Mouse (Mus musculus) hindbrain, embryonic 12.5 days (tissue): Measurements from ENCODE around the gene Pdcd7. TPM values are rescaled to one million over a fixed set of nuclear protein-coding genes. Genes with fewer than 3 reads are reported as not detected.

ENCODE experiments used
- ATAC-seq: fragments of 200-750 bp; cut with Nextera tagmentation; 2 replicates; pipeline ENCODE4 v1.8.0; 2017; ENCODE audit warnings: moderate TSS enrichment; ENCODE audit not compliant: low FRiP score
- H3K27ac ChIP-seq: fragments of 300-500 bp; sonication (generic); 2 replicates; pipeline ENCODE4 v1.5.1; 2016; ENCODE audit warnings: mild to moderate bottlenecking
- H3K27me3 ChIP-seq: fragments of 300-500 bp; sonication (generic); 2 replicates; pipeline ENCODE4 v1.6.1; 2016; ENCODE audit warnings: mild to moderate bottlenecking
- H3K36me3 ChIP-seq: fragments of 300-500 bp; sonication (generic); 2 replicates; pipeline ENCODE4 v1.6.1; 2016; ENCODE audit warnings: mild to moderate bottlenecking
- H3K4me1 ChIP-seq: fragments of 300-500 bp; sonication (generic); 2 replicates; pipeline ENCODE4 v1.6.1; 2016
- H3K4me2 ChIP-seq: fragments of 300-500 bp; sonication (generic); replicated peaks from 2 replicates; pipeline ENCODE4 v1.6.1; 2016; ENCODE audit warnings: mild to moderate bottlenecking
- H3K4me3 ChIP-seq: fragments of 300-500 bp; sonication (generic); 2 replicates; pipeline ENCODE4 v1.5.1; 2016; ENCODE audit warnings: mild to moderate bottlenecking
- H3K9ac ChIP-seq: fragments of 300-500 bp; sonication (generic); 2 replicates; pipeline ENCODE4 v1.6.1; 2016; ENCODE audit warnings: mild to moderate bottlenecking, moderate library complexity
- H3K9me3 ChIP-seq: fragments of 300-500 bp; sonication (generic); replicated peaks from 2 replicates; pipeline ENCODE4 v1.6.1; 2016; ENCODE audit warnings: mild to moderate bottlenecking
- WGBS: fragments of 180-500 bp; shearing (Covaris S2); methylation state at CpG from one replicate; pipeline ENCODE4 v1.1.7; 2016; 5-methylcytosine and 5-hydroxymethylcytosine counted together
- polyA plus RNA-seq: library from polyadenylated mRNA; unstranded; fragments of >200 nt; fragmentation: Nextera tagmentation; extraction: Ambion mirVana; gene quantifications from 2 replicates; pipeline ENCODE4 v1.2.1, GENCODE M21; 2016

Gene Pdcd7
- polyA plus RNA-seq, 1 experiment from 2014 or later: 14.0 TPM

- 83% methylated on average over 3 of the region's 3 CpGs for WGBS
- no peaks in the 10 kb centered on the region for H3K9me3 ChIP-seq
- no peak overlapping the region for H3K4me3 ChIP-seq
- no peak overlapping the region for H3K4me2 ChIP-seq
- H3K27ac ChIP-seq: no peak overlapping the region
- no peaks in the 10 kb centered on the region for H3K27me3 ChIP-seq
- ATAC-seq: no peak
- H3K36me3 ChIP-seq: no peaks in the 10 kb centered on the region; the same call in 1 of the 2 replicates
- no peaks in the 10 kb centered on the region for H3K4me1 ChIP-seq
- H3K9ac ChIP-seq: no peak overlapping the region
These were observed 62.0 kb downstream of the Pdcd7 start for GRCm38 (mm10) chr9:65407861-65408260.

GRCm38 (mm10) chr9:65408871-65409295, 63.0 kb downstream of the Pdcd7 start:
- H3K4me2 ChIP-seq: no peak overlapping the region
- no peaks in the 10 kb centered on the region; the same call in 1 of the 2 replicates for H3K36me3 ChIP-seq
- no peak for ATAC-seq
- H3K27me3 ChIP-seq: no peaks in the 10 kb centered on the region
- WGBS: 67% methylated on average over 5 of the region's 5 CpGs
- H3K9me3 ChIP-seq: no peaks in the 10 kb centered on the region
- H3K27ac ChIP-seq: no peak overlapping the region
- no peak overlapping the region for H3K4me3 ChIP-seq
- no peak overlapping the region for H3K9ac ChIP-seq
- H3K4me1 ChIP-seq: no peaks in the 10 kb centered on the region

Other genes with a start within 250 kb of the Pdcd7 start
- 14.5 and 17.0 TPM in 2 replicates for gene Igdcc4, start 244.6 kb upstream of the Pdcd7 start, polyA plus RNA-seq
- gene Igdcc3, start 204.9 kb upstream of the Pdcd7 start, polyA plus RNA-seq: 30.9 and 34.4 TPM in 2 replicates
- 5.8 and 6.4 TPM in 2 replicates for gene Parp16, start 150.8 kb upstream of the Pdcd7 start, polyA plus RNA-seq
- gene Cilp, start 80.9 kb upstream of the Pdcd7 start, polyA plus RNA-seq: 0.41 and 0.73 TPM in 2 replicates
- gene Clpx, start 51.8 kb upstream of the Pdcd7 start, polyA plus RNA-seq: 47.4 and 54.7 TPM in 2 replicates
- 0.72 and 1.1 TPM in 2 replicates for gene Ubap1l, start 14.9 kb downstream of the Pdcd7 start, polyA plus RNA-seq
- 0.74 and 1.0 TPM in 2 replicates for gene Kbtbd13, start 45.5 kb downstream of the Pdcd7 start, polyA plus RNA-seq
- 7.8 and 8.4 TPM in 2 replicates for gene Rasl12, start 52.4 kb downstream of the Pdcd7 start, polyA plus RNA-seq
- gene Slc51b, start 76.9 kb downstream of the Pdcd7 start, polyA plus RNA-seq: not detected in 2 replicates
- 22.8 and 28.4 TPM in 2 replicates for gene Mtfmt, start 89.7 kb downstream of the Pdcd7 start, polyA plus RNA-seq
- gene Spg21, start 114.8 kb downstream of the Pdcd7 start, polyA plus RNA-seq: 121 and 136 TPM in 2 replicates
- 0.22 TPM in 1 of 2 replicates, not detected in the other for gene Ankdd1a, start 174.1 kb downstream of the Pdcd7 start, polyA plus RNA-seq
- 12.4 and 14.1 TPM in 2 replicates for gene Plekho2, start 233.9 kb downstream of the Pdcd7 start, polyA plus RNA-seq
- 13.9 and 16.5 TPM in 2 replicates for gene Pif1, start 241.1 kb downstream of the Pdcd7 start, polyA plus RNA-seq